Mouse (Mus musculus) neural tube, embryonic 14.5 days (tissue): ENCODE results near the gene Amigo2. TPM values are rescaled to one million over a fixed set of nuclear protein-coding genes. Genes with fewer than 3 reads are reported as not detected.

Experiments used
- ATAC-seq: fragments of 200-750 bp; cut with Nextera tagmentation; 2 replicates; pipeline ENCODE4 v1.8.0; 2017; ENCODE audit warnings: low read depth, mild to moderate bottlenecking, moderate TSS enrichment, moderate library complexity
- H3K27ac ChIP-seq: fragments of 300-500 bp; sonication (generic); 2 replicates; pipeline ENCODE4 v1.5.1; 2014; ENCODE audit warnings: low read depth, mild to moderate bottlenecking, control low read depth, low read length, moderate library complexity, mixed read lengths
- H3K27me3 ChIP-seq: fragments of 300-500 bp; sonication (generic); 2 replicates; pipeline ENCODE4 v1.6.1; 2014; ENCODE audit warnings: low read length; ENCODE audit not compliant: control insufficient read depth, insufficient read depth
- H3K36me3 ChIP-seq: fragments of 300-500 bp; sonication (generic); 2 replicates; pipeline ENCODE4 v1.6.1; 2014; ENCODE audit warnings: low read length, mixed read lengths; ENCODE audit not compliant: control insufficient read depth, insufficient read depth
- H3K4me1 ChIP-seq: fragments of 300-500 bp; sonication (generic); 2 replicates; pipeline ENCODE4 v1.6.1; 2014; ENCODE audit warnings: low read length; ENCODE audit not compliant: control insufficient read depth, insufficient read depth
- H3K4me2 ChIP-seq: fragments of 300-500 bp; sonication (generic); 2 replicates; pipeline ENCODE4 v1.6.1; 2014; ENCODE audit warnings: mild to moderate bottlenecking, low read depth, low read length, control low read depth
- H3K4me3 ChIP-seq: fragments of 300-500 bp; sonication (generic); 2 replicates; pipeline ENCODE4 v1.5.1; 2014; ENCODE audit warnings: low read depth, low read length, control low read depth, mixed read lengths
- H3K9ac ChIP-seq: fragments of 300-500 bp; sonication (generic); replicated peaks from 2 replicates; pipeline ENCODE4 v1.6.1; 2014; ENCODE audit warnings: low read depth, mild to moderate bottlenecking, control low read depth, low read length, mixed read lengths
- H3K9me3 ChIP-seq: fragments of 300-500 bp; sonication (generic); 2 replicates; pipeline ENCODE4 v1.6.1; 2016; ENCODE audit warnings: low read length; ENCODE audit not compliant: control insufficient read depth
- WGBS: fragments of 180-500 bp; shearing (Covaris S2); extraction: QIAGEN DNeasy Blood & Tissue Kit; methylation state at CpG from one replicate; pipeline ENCODE4 v1.1.7; 2014; 5-methylcytosine and 5-hydroxymethylcytosine counted together
- polyA plus RNA-seq: library from polyadenylated mRNA; unstranded; fragments of >200 nt; fragmentation: Nextera tagmentation; extraction: Ambion mirVana; gene quantifications from 2 replicates; pipeline ENCODE4 v1.2.1, GENCODE M21; 2014

Amigo2 gene
- polyA plus RNA-seq: 7.3 and 8.5 TPM in 2 replicates

GRCm38 (mm10) chr15:97246911-97247790 lies at the start of gene Amigo2, which contains the start of gene Pced1b:
TSS of gene Amigo2 (minus strand) at chr15:97247287.
TSS of gene Pced1b (plus strand) at chr15:97247107.
- H3K27ac ChIP-seq: peak within 1 kb of the TSS; percentile 74
- WGBS: under 1% methylated on average over 82 of the region's 125 CpGs
- peak within 1 kb of the TSS; percentile 70 for H3K4me3 ChIP-seq
- peak within 1 kb of the TSS; percentile 78 for H3K4me2 ChIP-seq
- H3K36me3 ChIP-seq: no peaks in the 10 kb centered on the region
- 0 out of 2 replicates have a peak, but pooled peaks cover 4% of the 10 kb centered on the region for H3K4me1 ChIP-seq
- H3K27me3 ChIP-seq: no peaks in the 10 kb centered on the region
- H3K9ac ChIP-seq: peak within 1 kb of the TSS; percentile 85
- H3K9me3 ChIP-seq: no peaks in the 10 kb centered on the region
- ATAC-seq: peak; percentile 92

DNA sequence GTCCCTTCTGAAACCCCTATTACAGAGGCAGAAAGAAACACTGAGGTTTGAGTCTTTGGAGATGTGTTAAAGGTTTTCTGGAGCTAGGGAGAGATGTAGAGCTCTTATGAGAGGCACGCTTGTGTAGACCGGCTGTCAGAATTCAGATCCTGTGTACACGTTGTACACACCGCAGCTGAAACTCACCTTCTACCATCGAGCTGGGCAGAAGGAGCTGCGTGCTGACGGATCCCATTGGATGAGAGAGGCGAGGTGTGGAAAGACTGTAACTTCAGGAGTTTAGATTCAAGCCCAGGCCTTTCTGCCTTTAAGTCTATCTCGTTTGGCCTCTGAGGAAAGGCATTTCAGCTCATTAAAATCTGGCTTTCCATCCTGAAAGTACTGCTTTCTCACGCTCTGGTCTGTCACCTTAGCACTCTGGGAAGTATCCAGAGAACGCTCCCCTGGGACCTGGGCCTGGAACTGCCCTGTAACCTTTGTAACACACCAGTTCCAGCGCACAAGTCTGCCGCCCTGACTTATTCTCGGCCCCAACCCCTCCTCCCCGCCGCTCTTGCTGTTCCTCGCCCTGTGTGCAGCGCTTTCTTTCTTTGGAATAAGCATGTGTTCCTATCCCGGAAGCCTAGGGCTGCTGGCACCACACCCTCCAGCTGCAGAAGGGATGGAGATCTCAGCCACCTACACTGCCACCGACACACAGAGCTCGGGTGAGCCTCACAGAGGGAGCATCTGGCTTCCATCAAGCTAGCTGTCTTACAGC lies 44.4 kb upstream of the Amigo2 start:
- Histone ChIP-seq H3K36me3 (no peaks in the 10 kb centered on the region), H3K4me2 (no peak overlapping the region), H3K9ac (no peak overlapping the region), H3K4me1 (no peaks in the 10 kb centered on the region), H3K27ac (no peak overlapping the region), H3K27me3 (no peaks in the 10 kb centered on the region), H3K9me3 (no peaks in the 10 kb centered on the region), H3K4me3 (no peak overlapping the region)
- ATAC-seq: no peak
- WGBS: 89% methylated on average over 21 of the region's 21 CpGs

GRCm38 (mm10) chr15:97290351-97290750 lies 43.3 kb upstream of the Amigo2 start:
- ATAC-seq: no peak
- no peaks in the 10 kb centered on the region for H3K4me1 ChIP-seq
- H3K9ac ChIP-seq: no peak overlapping the region
- H3K4me3 ChIP-seq: no peak overlapping the region
- H3K9me3 ChIP-seq: no peaks in the 10 kb centered on the region
- 97% methylated on average over 6 of the region's 6 CpGs for WGBS
- no peaks in the 10 kb centered on the region for H3K27me3 ChIP-seq
- H3K4me2 ChIP-seq: no peak overlapping the region
- H3K27ac ChIP-seq: no peak overlapping the region
- no peaks in the 10 kb centered on the region for H3K36me3 ChIP-seq

DNA sequence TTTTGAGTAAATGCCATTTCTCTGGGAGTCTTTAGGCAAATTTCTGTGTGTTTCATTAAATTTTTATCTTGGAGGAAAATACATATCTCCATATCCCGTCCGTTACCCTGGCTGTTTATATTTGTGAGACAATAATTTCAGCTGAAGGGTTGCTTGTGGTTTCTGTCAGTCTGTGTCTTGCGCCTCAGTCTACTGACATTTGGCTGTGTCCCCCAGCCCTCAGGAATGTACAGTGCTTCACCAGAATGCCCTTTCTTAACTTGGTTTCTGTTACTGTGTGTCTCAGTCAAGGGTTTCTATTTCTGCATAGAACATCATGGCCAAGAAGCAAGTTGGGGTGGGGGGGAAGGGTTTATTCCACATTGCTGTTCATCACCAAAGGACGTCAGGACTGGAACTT lies 42.1 kb upstream of the Amigo2 start:
- no peaks in the 10 kb centered on the region for H3K9me3 ChIP-seq
- H3K27ac ChIP-seq: no peak overlapping the region
- ATAC-seq: no peak
- H3K4me3 ChIP-seq: no peak overlapping the region
- no peak overlapping the region for H3K4me2 ChIP-seq
- WGBS: 95% methylated on average over 4 of the region's 4 CpGs
- H3K4me1 ChIP-seq: no peaks in the 10 kb centered on the region
- no peaks in the 10 kb centered on the region for H3K27me3 ChIP-seq
- H3K36me3 ChIP-seq: no peaks in the 10 kb centered on the region
- no peak overlapping the region for H3K9ac ChIP-seq

DNA sequence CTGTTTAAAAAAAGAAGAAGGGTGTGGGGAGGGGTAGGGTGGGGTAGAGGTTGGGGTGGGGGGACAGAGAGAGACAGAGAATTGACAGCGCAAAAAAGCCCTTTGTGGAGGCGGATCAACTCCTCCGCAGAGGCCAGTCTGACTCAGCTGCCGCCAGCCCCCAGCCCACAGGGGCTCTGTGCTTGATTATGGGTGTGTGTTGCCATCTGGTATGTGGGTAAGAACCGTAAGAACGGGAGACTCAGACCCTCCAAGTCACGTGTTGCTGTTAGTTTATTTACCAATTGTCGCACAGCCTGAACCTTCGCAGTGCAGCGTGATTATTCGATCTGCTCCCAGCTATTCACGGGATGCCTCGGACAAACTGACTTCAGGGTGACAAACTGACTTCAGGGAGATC lies 41.6 kb upstream of the Amigo2 start:
- no peak overlapping the region for H3K4me2 ChIP-seq
- H3K4me1 ChIP-seq: no peaks in the 10 kb centered on the region
- no peak for ATAC-seq
- WGBS: 86% methylated on average over 13 of the region's 13 CpGs
- no peak overlapping the region for H3K9ac ChIP-seq
- no peaks in the 10 kb centered on the region for H3K36me3 ChIP-seq
- H3K27me3 ChIP-seq: no peaks in the 10 kb centered on the region
- no peaks in the 10 kb centered on the region for H3K9me3 ChIP-seq
- H3K4me3 ChIP-seq: no peak overlapping the region
- no peak overlapping the region for H3K27ac ChIP-seq

GRCm38 (mm10) chr15:97287436-97288143 lies 40.5 kb upstream of the Amigo2 start:
- H3K36me3 ChIP-seq: no peaks in the 10 kb centered on the region
- H3K27me3 ChIP-seq: no peaks in the 10 kb centered on the region
- H3K9me3 ChIP-seq: no peaks in the 10 kb centered on the region
- H3K9ac ChIP-seq: no peak overlapping the region
- ATAC-seq: no peak
- no peak overlapping the region for H3K4me2 ChIP-seq
- H3K27ac ChIP-seq: no peak overlapping the region
- H3K4me3 ChIP-seq: no peak overlapping the region
- WGBS: 92% methylated on average over 5 of the region's 5 CpGs
- no peaks in the 10 kb centered on the region for H3K4me1 ChIP-seq

- Histone ChIP-seq H3K27ac (no peak overlapping the region), H3K4me2 (no peak overlapping the region), H3K4me1 (no peaks in the 10 kb centered on the region), H3K4me3 (no peak overlapping the region), H3K27me3 (no peaks in the 10 kb centered on the region), H3K9me3 (no peaks in the 10 kb centered on the region), H3K36me3 (no peaks in the 10 kb centered on the region), H3K9ac (no peak overlapping the region)
- no peak for ATAC-seq
- WGBS: 84% methylated on average over 10 of the region's 10 CpGs
Measured at GRCm38 (mm10) chr15:97286731-97287130, 39.6 kb upstream of the Amigo2 start.

GRCm38 (mm10) chr15:97285665-97286212 lies 38.7 kb upstream of the Amigo2 start:
- Histone ChIP-seq H3K4me3 (no peak overlapping the region), H3K4me2 (no peak overlapping the region), H3K27ac (no peak overlapping the region), H3K9me3 (no peaks in the 10 kb centered on the region), H3K36me3 (no peaks in the 10 kb centered on the region), H3K4me1 (no peaks in the 10 kb centered on the region), H3K9ac (no peak overlapping the region), H3K27me3 (no peaks in the 10 kb centered on the region)
- ATAC-seq: no peak
- WGBS: 88% methylated on average over 10 of the region's 10 CpGs
